Mouse (Mus musculus): ENCODE data around the gene Prr12.
A peak's percentile ranks its signal among the peaks of the same experiment; 100 is the strongest.

The Prr12 gene

GRCm38 (mm10) chr7:45077829-45078228 is 25.1 kb upstream of the Prr12 start:
- DNase-seq (ENCODE audit: low spot score in 2 of 2), result no peak

- no peak for DNase-seq (ENCODE audit: low spot score in 2 of 2)
Measured at GRCm38 (mm10) chr7:45077322-45077721, 24.6 kb upstream of the Prr12 start.

- no peak for DNase-seq (ENCODE audit: low spot score in 2 of 2)
Measured at GRCm38 (mm10) chr7:45076501-45076900, 23.8 kb upstream of the Prr12 start.

GRCm38 (mm10) chr7:45075405-45075804 is 22.7 kb upstream of the Prr12 start:
- no peak for DNase-seq (ENCODE audit: low spot score in 2 of 2)

- DNase-seq (ENCODE audit: low spot score in 2 of 2), result no peak
Measured at GRCm38 (mm10) chr7:45073949-45074348, 21.3 kb upstream of the Prr12 start.

GRCm38 (mm10) chr7:45073171-45073707 is 20.6 kb upstream of the Prr12 start:
- no peak for DNase-seq (ENCODE audit: low spot score in 2 of 2)

- DNase-seq (ENCODE audit: low spot score in 2 of 2), result no peak
Measured at GRCm38 (mm10) chr7:45072230-45072629, 19.5 kb upstream of the Prr12 start.

GRCm38 (mm10) chr7:45069671-45070070 is 17.0 kb upstream of the Prr12 start:
- no peak for DNase-seq (ENCODE audit: low spot score in 2 of 2)

GRCm38 (mm10) chr7:45068000-45068318 is 15.3 kb upstream of the Prr12 start:
- peak in 1 of 2 experiments; percentile 42 for DNase-seq (ENCODE audit: low spot score in 2 of 2)

GRCm38 (mm10) chr7:45067190-45067999 is 14.7 kb upstream of the Prr12 start:
- DNase-seq (ENCODE audit: low spot score in 2 of 2), result no peak

GRCm38 (mm10) chr7:45062239-45062835 is 9.7 kb upstream of the Prr12 start, which contains the start of the genes Nosip and Prrg2:
Gene Nosip (plus strand): TSS chr7:45062429.
Gene Prrg2 (minus strand): TSS chr7:45062677.
- DNase-seq (ENCODE audit: low spot score in 2 of 2), result peak; percentile 91 to 96

- DNase-seq (ENCODE audit: low spot score in 2 of 2), result no peak
Measured at GRCm38 (mm10) chr7:45061532-45062075, 8.9 kb upstream of the Prr12 start.

- DNase-seq (ENCODE audit: low spot score in 2 of 2), result no peak
Measured at GRCm38 (mm10) chr7:45060632-45061122, 8.0 kb upstream of the Prr12 start.

- DNase-seq (ENCODE audit: low spot score in 2 of 2), result no peak
Measured at GRCm38 (mm10) chr7:45058607-45059571, 6.2 kb upstream of the Prr12 start.

GRCm38 (mm10) chr7:45056972-45057348 is 4.3 kb upstream of the Prr12 start:
- DNase-seq (ENCODE audit: low spot score in 2 of 2), result no peak

GRCm38 (mm10) chr7:45056329-45056971 is 3.8 kb upstream of the Prr12 start:
- DNase-seq (ENCODE audit: low spot score in 2 of 2), result no peak

GRCm38 (mm10) chr7:45053931-45054510 is 1.3 kb upstream of the Prr12 start:
- peak; percentile 79 to 80 for DNase-seq (ENCODE audit: low spot score in 2 of 2)

GRCm38 (mm10) chr7:45053117-45053930 is 643 bp upstream of the Prr12 start:
- DNase-seq (ENCODE audit: low spot score in 2 of 2), result peak; percentile 48 to 55

- DNase-seq (ENCODE audit: low spot score in 2 of 2), result no peak
Measured at GRCm38 (mm10) chr7:45052181-45052861, 360 bp downstream of the Prr12 start.

All from spleen, postnatal 14 days (tissue).